Mouse (Mus musculus): ENCODE results near the gene Galnt9.

GRCm38 (mm10) chr5:110609425-110609824, 65.3 kb downstream of the Galnt9 start:
- TF ChIP-seq MYOD1 (IDR thresholded peaks at IDR 0.05; ENCODE audit: control insufficient read depth, insufficient read length, low read depth), result no peak
- TF ChIP-seq MYOG (IDR thresholded peaks at IDR 0.05; ENCODE audit: control insufficient read depth, extremely low read depth, insufficient read length), result no peak
- TF ChIP-seq CTCF (IDR thresholded peaks at IDR 0.05; ENCODE audit: control insufficient read depth, insufficient read depth, insufficient read length), result no peak
